ENCODE assay signal across 29 mouse cellular contexts in genomic region chr1:155423801-155424200, GRCm38 (mm10).
"Had no signal": no experiment of that assay in that cellular context is flagged by ENCODE, and none has a peak within 500 bp of the region (broad histone marks: within the 10 kb centered on the region; RNA-seq: fewer than 3 reads in every experiment).

No protein-coding gene starts in this region.

- H3K4me2 ChIP-seq: heart, embryonic 13.5 days; heart, embryonic 15.5 days; hindbrain, embryonic 13.5 days; hindbrain, embryonic 15.5 days; kidney, embryonic 15.5 days; limb, embryonic 12.5 days; liver, embryonic 11.5 days; liver, embryonic 13.5 days had no signal

- H3K4me1 ChIP-seq: heart, embryonic 15.5 days; kidney, embryonic 15.5 days; limb, embryonic 10.5 days; limb, embryonic 12.5 days had no signal

- H3K27ac ChIP-seq: heart, embryonic 10.5 days; heart, embryonic 13.5 days; heart, embryonic 15.5 days; hindbrain, embryonic 13.5 days; hindbrain, embryonic 15.5 days; hindbrain, postnatal 0 days; kidney, embryonic 15.5 days; kidney, postnatal 0 days; left cerebral cortex, adult 2 months; limb, embryonic 10.5 days; limb, embryonic 12.5 days; liver, embryonic 13.5 days; liver, embryonic 15.5 days had no signal

- DNase-seq: gastrocnemius, postnatal 14 days; gastrocnemius, postnatal 36 days; heart, adult 18-20 months; heart, postnatal 14 days; heart, postnatal 36 days; kidney, adult 11 months; kidney, adult 2 months; kidney, adult 9 months; kidney, postnatal 14 days; kidney, postnatal 36 days; layer of hippocampus, adult 9-11 months; layer of hippocampus, postnatal 36 days; liver; liver, embryonic 13.5 days; liver, postnatal 0 days had no signal

- H3K9me3 ChIP-seq: heart, embryonic 10.5 days; heart, embryonic 13.5 days; heart, embryonic 15.5 days; hindbrain, embryonic 13.5 days; hindbrain, embryonic 15.5 days; kidney, embryonic 15.5 days; limb, embryonic 10.5 days; limb, embryonic 12.5 days; liver, embryonic 13.5 days; liver, embryonic 15.5 days had no signal

- ATAC-seq: hindbrain, postnatal 0 days; intestine, embryonic 16.5 days; liver, postnatal 0 days had no signal

- H3K4me3 ChIP-seq: heart, embryonic 10.5 days; heart, embryonic 13.5 days; heart, embryonic 15.5 days; hindbrain, embryonic 13.5 days; hindbrain, embryonic 15.5 days; kidney, embryonic 15.5 days; left cerebral cortex, adult 2 months; limb, embryonic 10.5 days; limb, embryonic 12.5 days; liver, embryonic 13.5 days; liver, embryonic 15.5 days had no signal

- H3K27me3 ChIP-seq: heart, embryonic 13.5 days; heart, embryonic 15.5 days; hindbrain, embryonic 13.5 days; hindbrain, embryonic 15.5 days; kidney, embryonic 15.5 days; limb, embryonic 12.5 days; liver, embryonic 13.5 days; liver, embryonic 15.5 days had no signal

- H3K36me3 ChIP-seq: heart, embryonic 10.5 days; heart, embryonic 13.5 days; heart, embryonic 15.5 days; hindbrain, embryonic 13.5 days; hindbrain, embryonic 15.5 days; kidney, embryonic 15.5 days; limb, embryonic 10.5 days; limb, embryonic 12.5 days; liver, embryonic 13.5 days; liver, embryonic 15.5 days had no signal

- H3K9ac ChIP-seq: heart, embryonic 13.5 days; heart, embryonic 15.5 days; hindbrain, embryonic 13.5 days; hindbrain, embryonic 15.5 days; kidney, embryonic 15.5 days; limb, embryonic 12.5 days; liver, embryonic 13.5 days; liver, embryonic 15.5 days; liver, postnatal 0 days had no signal
